Mouse (Mus musculus) liver, embryonic 11.5 days (tissue): ENCODE results near the gene Fat3. TPM values are rescaled to one million over a fixed set of nuclear protein-coding genes. Genes with fewer than 3 reads are reported as not detected.

Experiments used
- ATAC-seq: fragments of 200-750 bp; cut with Nextera tagmentation; replicated peaks from 2 replicates; pipeline ENCODE4 v1.8.0; 2017; ENCODE audit warnings: moderate number of reproducible peaks, mild to moderate bottlenecking, moderate TSS enrichment, moderate library complexity; ENCODE audit not compliant: low FRiP score
- DNase-seq: peaks from one replicate; pipeline ENCODE4 v3.0.0-alpha.2; 2017; ENCODE audit warnings: low spot score
- H3K27ac ChIP-seq: fragments of 300-500 bp; sonication (generic); 2 replicates; pipeline ENCODE4 v1.5.1; 2014; ENCODE audit warnings: mild to moderate bottlenecking, low read depth, low read length, control low read depth
- H3K27me3 ChIP-seq: fragments of 300-500 bp; sonication (generic); replicated peaks from 2 replicates; pipeline ENCODE4 v1.6.1; 2014; ENCODE audit warnings: low read length, mixed read lengths; ENCODE audit not compliant: control insufficient read depth, insufficient read depth
- H3K36me3 ChIP-seq: fragments of 300-500 bp; sonication (generic); 2 replicates; pipeline ENCODE4 v1.6.1; 2014; ENCODE audit warnings: mild to moderate bottlenecking, low read length, moderate library complexity, mixed read lengths; ENCODE audit not compliant: control insufficient read depth, insufficient read depth
- H3K4me1 ChIP-seq: fragments of 300-500 bp; sonication (generic); replicated peaks from 2 replicates; pipeline ENCODE4 v1.6.1; 2014; ENCODE audit warnings: low read length, mixed read lengths; ENCODE audit not compliant: control insufficient read depth, insufficient read depth
- H3K4me2 ChIP-seq: fragments of 300-500 bp; sonication (generic); 2 replicates; pipeline ENCODE4 v1.6.1; 2014; ENCODE audit warnings: mild to moderate bottlenecking, control low read depth, moderate library complexity
- H3K4me3 ChIP-seq: fragments of 300-500 bp; sonication (generic); 2 replicates; pipeline ENCODE4 v1.5.1; 2014; ENCODE audit warnings: low read depth, low read length, control low read depth
- H3K9ac ChIP-seq: fragments of 300-500 bp; sonication (generic); 2 replicates; pipeline ENCODE4 v1.6.1; 2014; ENCODE audit warnings: low read depth, low read length, control low read depth
- H3K9me3 ChIP-seq: fragments of 300-500 bp; sonication (generic); 2 replicates; pipeline ENCODE4 v1.6.1; 2016; ENCODE audit warnings: low read length, inconsistent platforms, mixed read lengths; ENCODE audit not compliant: control insufficient read depth
- WGBS: fragments of 180-500 bp; shearing (Covaris S2); extraction: QIAGEN DNeasy Blood & Tissue Kit; methylation state at CpG from one replicate; pipeline ENCODE4 v1.1.7; 2014; 5-methylcytosine and 5-hydroxymethylcytosine counted together
- polyA plus RNA-seq: library from polyadenylated mRNA; unstranded; fragments of >200 nt; fragmentation: Nextera tagmentation; extraction: Ambion mirVana; gene quantifications from 2 replicates; pipeline ENCODE4 v1.2.1, GENCODE M21; 2014

Gene Fat3
- polyA plus RNA-seq, 1 experiment from 2014 or later = 1.5 TPM

DNA sequence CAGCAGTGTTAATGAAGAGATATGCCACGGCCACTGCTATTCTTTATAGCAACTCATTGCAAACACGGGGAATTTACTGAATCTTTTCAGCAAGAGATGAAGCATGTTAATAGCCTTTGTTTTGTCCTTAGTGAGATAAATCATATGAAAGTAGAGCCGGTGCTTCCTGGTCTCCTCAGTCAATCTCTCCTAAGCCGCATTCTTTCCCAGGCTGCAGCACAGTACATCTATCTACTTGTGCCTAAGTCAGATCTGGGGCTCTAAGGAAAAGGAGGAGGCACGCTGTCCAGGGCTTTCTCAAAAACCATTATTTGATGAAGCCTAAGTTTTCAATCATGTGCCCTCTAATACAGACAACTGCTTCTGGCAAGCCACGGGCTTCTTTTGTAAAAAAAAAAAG lies 361.8 kb downstream of the Fat3 start:
- Histone ChIP-seq H3K4me1 (no peaks in the 10 kb centered on the region), H3K9ac (no peak overlapping the region), H3K27ac (no peak overlapping the region), H3K9me3 (no peaks in the 10 kb centered on the region), H3K27me3 (no peaks in the 10 kb centered on the region), H3K4me2 (no peak overlapping the region), H3K36me3 (no peaks in the 10 kb centered on the region), H3K4me3 (no peak overlapping the region)
- ATAC-seq (no peak), DNase-seq (no peak)
- 71% methylated on average over 6 of the region's 6 CpGs for WGBS

DNA sequence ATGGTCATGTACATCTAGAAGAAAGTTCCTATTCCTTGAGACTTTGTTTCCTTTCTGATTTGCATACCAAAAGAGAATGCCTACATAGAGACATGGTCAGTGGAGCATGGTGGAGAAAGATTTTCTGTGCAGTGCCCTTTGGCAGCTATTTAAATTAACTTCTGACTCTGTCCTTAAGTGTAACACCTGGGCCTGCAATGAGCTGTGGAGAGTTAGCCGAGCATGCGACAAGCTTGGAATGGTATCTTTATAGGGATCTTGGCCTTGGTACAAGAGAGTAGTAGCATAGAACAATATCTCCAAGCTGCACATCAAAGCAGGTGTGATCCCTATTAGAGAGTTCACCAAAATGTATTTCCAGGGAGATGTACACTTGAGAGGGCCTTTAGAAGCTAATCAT lies 368.0 kb downstream of the Fat3 start:
- DNase-seq (no peak), ATAC-seq (no peak)
- H3K36me3 ChIP-seq = no peaks in the 10 kb centered on the region
- H3K9ac ChIP-seq = no peak overlapping the region
- 84% methylated on average over 2 of the region's 2 CpGs for WGBS
- H3K27me3 ChIP-seq = no peaks in the 10 kb centered on the region
- H3K27ac ChIP-seq = no peak overlapping the region
- H3K4me1 ChIP-seq = no peaks in the 10 kb centered on the region
- no peak overlapping the region for H3K4me2 ChIP-seq
- H3K9me3 ChIP-seq = no peaks in the 10 kb centered on the region
- H3K4me3 ChIP-seq = no peak overlapping the region

DNA sequence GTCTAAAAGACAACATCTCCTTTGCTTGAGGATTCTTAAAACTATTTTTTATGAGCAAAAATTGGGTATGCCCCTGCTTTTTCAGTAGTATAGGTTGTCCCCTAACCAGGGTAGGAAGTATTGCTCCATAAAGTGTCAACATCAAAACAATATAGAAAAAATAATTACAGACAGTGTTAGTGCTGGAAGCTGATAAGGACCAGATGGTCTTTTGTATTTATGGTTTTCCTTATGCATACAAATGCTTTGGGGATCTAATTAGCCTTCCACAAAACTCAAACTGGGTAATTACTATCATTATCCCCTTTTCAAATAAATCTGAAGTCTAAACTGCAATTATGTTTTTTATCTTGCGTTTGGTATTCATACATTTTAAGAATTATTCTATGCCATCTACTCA lies 368.5 kb downstream of the Fat3 start:
- no peak for ATAC-seq
- 88% methylated on average over 1 of the region's 1 CpGs for WGBS
- no peaks in the 10 kb centered on the region for H3K36me3 ChIP-seq

DNA sequence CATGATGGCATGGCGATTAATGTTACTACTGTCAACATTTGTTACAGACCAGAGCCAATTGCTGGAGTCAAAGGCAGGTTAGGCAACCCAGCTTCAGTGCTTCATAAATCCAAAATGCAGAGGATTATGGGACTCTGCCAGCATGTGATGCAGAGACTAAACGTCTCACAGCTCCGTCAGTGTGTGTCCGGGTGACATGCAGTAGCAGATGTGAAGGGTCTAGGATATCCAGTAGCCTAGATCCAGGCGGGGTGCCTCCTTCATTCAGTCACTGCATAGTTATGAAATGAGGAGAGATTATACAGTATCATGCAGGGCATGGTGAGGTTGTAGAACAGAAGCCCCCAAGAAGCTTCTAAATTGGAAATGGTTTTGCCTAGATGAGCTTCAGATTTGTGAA lies 379.3 kb downstream of the Fat3 start:
- no peaks in the 10 kb centered on the region for H3K36me3 ChIP-seq
- no peak overlapping the region for H3K4me2 ChIP-seq
- no peak overlapping the region for H3K4me3 ChIP-seq
- 78% methylated on average over 5 of the region's 5 CpGs for WGBS
- DNase-seq (no peak), ATAC-seq (no peak)
- H3K9ac ChIP-seq = no peak overlapping the region
- H3K27me3 ChIP-seq = no peaks in the 10 kb centered on the region
- 0 out of 2 replicates have a peak, but pooled peaks cover 3% of the 10 kb centered on the region for H3K4me1 ChIP-seq
- no peak overlapping the region for H3K27ac ChIP-seq
- H3K9me3 ChIP-seq = no peaks in the 10 kb centered on the region

More for the DNA sequence above, 368.5 kb downstream of the Fat3 start:
- Histone ChIP-seq H3K9me3 (no peaks in the 10 kb centered on the region), H3K27ac (no peak overlapping the region), H3K9ac (no peak overlapping the region), H3K27me3 (no peaks in the 10 kb centered on the region), H3K4me2 (no peak overlapping the region), H3K4me1 (no peaks in the 10 kb centered on the region), H3K4me3 (no peak overlapping the region)
- no peak for DNase-seq

DNA sequence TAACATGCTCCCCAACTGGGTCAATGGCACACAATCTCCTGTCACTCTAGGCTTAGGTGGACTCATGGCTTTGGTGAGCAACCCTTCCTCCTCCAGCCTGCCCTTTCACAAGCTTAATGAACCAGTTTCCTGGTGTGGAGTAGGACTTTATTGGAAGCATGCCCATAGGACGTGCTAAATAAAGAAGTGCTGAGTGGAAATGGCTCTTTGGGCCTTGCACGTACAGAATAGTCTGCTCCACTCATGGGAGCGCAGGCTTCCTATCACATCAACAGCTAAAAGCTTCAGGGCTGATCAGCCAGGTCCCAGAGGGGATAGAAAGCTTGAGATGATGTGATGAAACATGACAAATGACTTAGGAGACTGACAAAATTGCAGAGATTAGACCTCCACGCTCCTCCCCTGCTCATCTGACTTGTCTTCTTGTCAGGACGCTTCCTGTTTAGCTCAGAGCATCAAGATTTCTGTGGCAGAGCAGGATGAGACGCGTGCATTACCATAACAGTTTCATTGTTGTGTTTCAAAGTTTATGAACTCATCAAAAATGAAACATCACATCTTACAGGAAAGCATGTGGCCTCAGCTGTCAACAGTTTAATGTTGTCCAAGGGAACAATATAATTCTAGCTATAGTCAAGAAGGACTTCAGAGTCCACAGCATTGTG lies 386.1 kb downstream of the Fat3 start:
- H3K4me3 ChIP-seq = no peak overlapping the region
- no peak overlapping the region for H3K4me2 ChIP-seq
- no peaks in the 10 kb centered on the region for H3K36me3 ChIP-seq
- H3K27ac ChIP-seq = no peak overlapping the region
- WGBS = 62% methylated on average over 7 of the region's 7 CpGs
- ATAC-seq (0 out of 2 replicates have a peak, but pooled peaks have one; percentile 34), DNase-seq (no peak)
- no peaks in the 10 kb centered on the region for H3K9me3 ChIP-seq
- 0 out of 2 replicates have a peak, but pooled peaks cover 3% of the 10 kb centered on the region for H3K4me1 ChIP-seq
- H3K9ac ChIP-seq = no peak overlapping the region
- H3K27me3 ChIP-seq = no peaks in the 10 kb centered on the region

DNA sequence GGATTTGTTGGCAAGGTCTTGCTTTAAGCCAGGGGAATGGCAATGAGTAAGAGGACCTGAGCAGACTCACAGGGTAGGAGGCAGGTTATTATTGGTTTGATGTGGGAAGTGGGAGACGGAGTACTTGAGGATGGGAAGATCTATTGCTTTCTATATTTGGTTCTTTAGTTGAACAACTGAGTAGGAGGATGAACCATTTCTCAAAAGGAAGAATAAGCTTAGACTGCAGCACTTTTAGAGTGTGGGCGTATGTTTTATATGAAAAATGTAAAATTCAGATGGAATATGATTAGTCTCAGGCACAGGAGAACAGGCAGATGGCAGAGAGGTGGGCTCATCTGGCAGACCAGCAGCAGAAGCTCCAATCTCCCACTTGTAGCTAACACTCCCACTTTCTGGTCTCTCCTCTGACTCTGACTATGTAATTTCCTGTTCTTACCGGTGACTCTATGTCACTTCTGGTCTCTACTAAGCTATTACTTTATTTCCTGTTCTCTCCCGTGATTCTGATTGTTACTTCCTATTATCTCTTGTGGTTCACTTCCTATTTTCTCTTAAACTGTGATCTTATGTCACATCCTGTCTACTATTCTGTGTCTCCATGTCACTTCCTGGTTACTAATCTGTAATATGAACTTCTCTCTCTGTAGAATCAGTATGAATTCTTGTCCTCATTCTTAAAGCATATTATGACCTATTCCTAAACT lies 387.0 kb downstream of the Fat3 start:
- H3K4me1 ChIP-seq = 0 out of 2 replicates have a peak, but pooled peaks cover 3% of the 10 kb centered on the region
- DNase-seq (no peak), ATAC-seq (no peak)
- no peak overlapping the region for H3K9ac ChIP-seq
- H3K4me3 ChIP-seq = no peak overlapping the region
- H3K27me3 ChIP-seq = no peaks in the 10 kb centered on the region
- no peaks in the 10 kb centered on the region for H3K36me3 ChIP-seq
- WGBS = 60% methylated on average over 4 of the region's 4 CpGs
- H3K27ac ChIP-seq = peak overlapping the region; percentile 45; the same call in 1 of the 2 replicates
- no peaks in the 10 kb centered on the region for H3K9me3 ChIP-seq
- H3K4me2 ChIP-seq = no peak overlapping the region

DNA sequence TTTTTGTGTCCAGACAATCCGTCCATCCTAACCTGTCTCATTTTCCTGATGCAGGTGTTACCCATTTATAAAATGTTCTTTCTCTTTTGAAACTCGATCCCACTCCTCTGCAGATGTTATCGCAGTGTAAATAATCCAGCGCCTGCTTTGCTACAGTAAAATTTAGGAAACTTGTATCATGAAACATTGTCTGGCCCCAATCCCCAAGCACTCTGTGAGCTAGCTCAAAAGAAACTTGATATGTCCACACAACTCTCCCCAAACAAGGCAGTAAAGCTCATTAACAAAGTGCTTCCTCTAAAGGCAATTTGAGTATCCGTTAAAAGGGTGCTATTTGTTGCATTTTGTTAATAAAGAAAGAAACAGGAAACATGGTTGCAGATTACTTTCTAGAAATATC lies 393.2 kb downstream of the Fat3 start:
- no peaks in the 10 kb centered on the region for H3K9me3 ChIP-seq
- H3K4me3 ChIP-seq = no peak overlapping the region
- H3K27ac ChIP-seq = no peak overlapping the region
- no peaks in the 10 kb centered on the region for H3K4me1 ChIP-seq
- no peaks in the 10 kb centered on the region for H3K27me3 ChIP-seq
- ATAC-seq = no peak
- no peak overlapping the region for H3K9ac ChIP-seq
- no peak overlapping the region for H3K4me2 ChIP-seq
- 66% methylated on average over 5 of the region's 5 CpGs for WGBS
- no peaks in the 10 kb centered on the region for H3K36me3 ChIP-seq
- DNase-seq = no peak

DNA sequence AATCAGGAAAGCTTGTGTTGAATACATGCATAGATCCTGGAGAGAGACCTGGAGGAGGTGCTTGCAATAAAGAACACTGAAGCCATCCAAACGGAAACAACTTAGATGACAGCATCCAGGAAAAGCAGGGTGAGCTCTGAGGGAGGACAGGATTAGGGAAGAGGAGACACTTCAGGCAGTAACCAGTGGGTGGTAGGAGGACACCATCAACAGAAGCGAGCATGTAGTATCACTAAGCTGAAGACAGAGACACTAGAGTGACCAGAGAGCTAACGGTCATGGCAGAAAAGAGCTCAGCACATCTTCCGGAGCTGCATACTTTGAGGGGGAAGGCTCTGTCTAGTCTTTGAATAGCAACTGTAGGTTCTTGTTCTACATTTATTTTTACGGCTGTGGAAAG lies 393.7 kb downstream of the Fat3 start:
- Histone ChIP-seq H3K27ac (no peak overlapping the region), H3K4me3 (no peak overlapping the region), H3K9ac (no peak overlapping the region), H3K4me2 (no peak overlapping the region), H3K36me3 (no peaks in the 10 kb centered on the region), H3K4me1 (no peaks in the 10 kb centered on the region), H3K27me3 (no peaks in the 10 kb centered on the region), H3K9me3 (no peaks in the 10 kb centered on the region)
- ATAC-seq (no peak), DNase-seq (no peak)
- 58% methylated on average over 5 of the region's 5 CpGs for WGBS

DNA sequence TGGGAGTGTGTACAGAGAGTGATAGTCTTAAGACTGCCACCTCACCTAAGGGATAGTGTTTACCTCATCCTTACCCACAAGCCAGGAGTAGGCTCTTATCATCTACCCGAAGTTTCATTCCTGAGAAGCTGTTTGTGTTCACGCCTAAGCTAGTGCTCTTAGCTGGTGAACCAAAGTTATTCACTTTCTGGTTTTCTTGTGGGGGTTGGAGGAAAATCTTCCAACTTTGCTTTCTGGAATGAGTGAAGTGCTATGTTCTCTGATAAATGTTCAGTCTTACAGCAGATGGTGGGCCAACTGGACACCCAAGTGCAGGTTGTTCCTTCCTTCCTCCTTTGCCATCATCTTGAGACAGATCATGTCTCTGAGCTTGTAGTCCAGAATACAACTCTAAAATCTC lies 402.5 kb downstream of the Fat3 start:
- no peaks in the 10 kb centered on the region for H3K36me3 ChIP-seq
- no peak overlapping the region for H3K4me2 ChIP-seq
- no peak overlapping the region for H3K27ac ChIP-seq
- ATAC-seq (no peak), DNase-seq (no peak)
- 72% methylated on average over 2 of the region's 2 CpGs for WGBS
- no peaks in the 10 kb centered on the region for H3K27me3 ChIP-seq
- H3K4me3 ChIP-seq = no peak overlapping the region
- no peaks in the 10 kb centered on the region for H3K9me3 ChIP-seq
- H3K9ac ChIP-seq = no peak overlapping the region
- no peaks in the 10 kb centered on the region for H3K4me1 ChIP-seq
